Mouse (Mus musculus) granulocyte monocyte progenitor cell, adult 5-6 weeks (primary cell): ENCODE measurements around the gene Xiap. TPM values are rescaled to one million over a fixed set of nuclear protein-coding genes. Genes with fewer than 3 reads are reported as not detected.
A peak's percentile ranks its signal among the peaks of the same experiment; 100 is the strongest.

Source experiments
- ATAC-seq: replicated peaks from 2 replicates; pipeline ENCODE4 v1.8.0; 2016; ENCODE audit warnings: mild to moderate bottlenecking, moderate TSS enrichment, inconsistent platforms; ENCODE audit not compliant: poor library complexity, severe bottlenecking
- total RNA-seq, 2 experiments: library from RNA; stranded (forward) in 1 of 2; stranded (reverse) in 1 of 2; fragments of 200-712, 200-1000 nt in 1 of 2; fragments of >200 nt in 1 of 2; fragmentation: Nextera tagmentation in 1 of 2; gene quantifications; 2 replicates each; pipeline ENCODE4 v1.2.3; 2014 to 2017

The Xiap gene
- total RNA-seq, 2 experiments from 2014 or later, result 38.0 to 43.6 TPM

DNA sequence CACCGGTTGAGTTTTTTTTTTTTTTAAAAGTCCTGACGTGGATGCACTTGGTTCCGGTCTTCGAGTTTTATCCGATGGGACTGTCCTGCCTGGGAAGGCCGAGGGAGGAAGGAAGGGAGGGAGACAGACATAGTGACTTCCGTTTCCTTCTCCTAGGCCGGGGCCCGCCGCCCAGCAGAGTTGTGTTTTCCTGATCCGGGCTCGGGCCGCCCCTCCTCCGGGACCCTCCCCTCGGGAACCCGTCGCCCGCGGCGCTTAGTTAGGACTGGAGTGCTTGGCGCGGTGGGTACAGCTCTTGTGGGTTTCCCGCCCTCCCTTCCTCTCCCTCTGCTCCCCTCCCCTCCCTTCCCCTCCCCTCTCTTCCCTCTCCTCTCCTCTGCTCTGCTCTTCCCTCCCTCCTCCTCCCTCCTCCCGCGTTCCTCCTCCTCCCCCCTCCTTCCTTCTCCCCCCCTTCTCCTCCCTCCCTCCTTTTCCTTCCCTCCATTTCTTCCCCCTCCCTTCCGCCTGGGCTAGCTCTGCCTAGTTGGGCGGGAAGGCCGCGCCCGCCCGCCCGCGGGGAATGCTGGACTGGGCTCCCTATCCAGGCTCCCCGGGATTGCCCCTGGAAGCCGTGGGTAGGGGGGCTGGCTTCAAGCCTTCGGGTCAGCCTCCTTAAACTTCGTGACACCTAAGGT, 8.9 kb downstream of the Xiap start:
- peak; percentile 66 for ATAC-seq

DNA sequence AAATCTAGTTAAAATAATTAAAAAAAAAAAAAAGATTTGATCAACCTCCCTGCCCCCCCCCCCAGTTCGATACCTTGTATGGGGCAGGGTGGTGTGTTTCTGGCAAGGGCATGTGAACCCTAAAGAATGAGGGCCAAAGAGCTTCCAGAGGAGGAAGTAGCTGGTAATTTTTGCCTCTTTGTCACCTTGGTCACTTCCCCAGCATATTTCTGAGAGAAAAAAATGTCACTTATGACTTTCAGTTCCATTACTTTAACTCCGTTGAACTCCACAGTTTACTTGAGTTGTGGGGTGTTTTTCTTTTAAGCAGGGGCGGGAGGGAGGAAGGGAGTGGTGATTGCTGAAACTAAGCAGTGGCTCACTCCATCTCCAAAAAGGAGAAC, 9.4 kb downstream of the Xiap start:
- peak; percentile 60 for ATAC-seq

DNA sequence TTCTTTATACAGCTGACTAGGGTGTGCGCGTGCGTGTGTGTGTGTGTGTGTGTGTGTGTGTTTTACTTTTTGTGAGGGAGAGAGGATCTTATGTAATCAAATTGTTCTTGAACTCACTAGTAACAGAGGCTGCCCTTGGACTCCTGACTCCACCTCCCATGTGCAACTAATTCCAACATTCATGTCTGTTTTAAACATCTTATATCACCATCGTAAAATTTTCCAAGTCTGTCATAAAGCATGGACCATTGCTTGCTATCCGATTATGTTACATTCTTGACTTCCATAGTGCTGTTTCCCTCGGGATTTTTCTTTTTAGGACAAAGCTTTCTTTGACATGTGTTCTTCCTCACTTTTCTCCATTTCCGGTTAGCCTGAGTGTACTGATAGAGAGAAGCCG, 28.3 kb downstream of the Xiap start:
- ATAC-seq, result no peak

DNA sequence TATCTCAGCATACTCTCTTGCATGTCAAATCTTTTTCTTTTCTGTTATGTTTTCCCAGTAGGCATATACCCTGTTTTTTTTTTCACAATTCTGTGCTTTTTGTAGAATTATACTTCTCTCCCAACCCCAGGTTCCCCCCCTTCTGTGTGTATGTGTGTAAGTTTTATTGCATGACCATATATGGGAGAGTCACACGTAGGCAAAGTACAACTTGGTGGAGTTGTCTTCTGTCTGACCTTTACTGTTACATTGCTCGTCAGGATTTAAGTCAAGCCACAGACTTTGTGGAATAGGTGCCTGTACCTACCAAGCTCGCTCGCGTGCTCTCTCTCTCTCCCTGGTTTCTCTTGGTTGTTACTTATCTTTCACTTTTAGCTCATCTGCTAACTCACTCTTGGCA, 28.7 kb downstream of the Xiap start:
- ATAC-seq, result no peak

- no peak for ATAC-seq
Measured at GRCm38 (mm10) chrX:42107137-42107536, 47.7 kb downstream of the Xiap start.

DNA sequence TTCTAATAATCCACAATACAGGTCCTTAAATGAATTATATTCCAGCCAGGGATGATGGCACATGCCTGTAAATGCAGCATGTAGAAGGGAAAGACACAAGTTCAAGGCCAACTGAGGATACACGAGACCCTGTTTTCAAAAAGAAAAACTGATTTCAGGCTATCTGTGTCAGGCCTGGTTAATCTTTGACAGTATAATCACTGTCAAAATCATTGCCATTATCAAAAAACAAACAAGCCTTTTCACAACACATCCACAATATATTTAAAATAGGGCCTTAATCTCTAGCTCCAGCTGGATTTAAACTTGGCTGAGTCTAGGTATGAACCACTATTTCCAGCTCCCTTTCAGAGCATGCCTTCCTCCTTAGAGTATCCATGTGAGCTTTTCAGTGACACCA, 51.1 kb downstream of the Xiap start:
- no peak for ATAC-seq

DNA sequence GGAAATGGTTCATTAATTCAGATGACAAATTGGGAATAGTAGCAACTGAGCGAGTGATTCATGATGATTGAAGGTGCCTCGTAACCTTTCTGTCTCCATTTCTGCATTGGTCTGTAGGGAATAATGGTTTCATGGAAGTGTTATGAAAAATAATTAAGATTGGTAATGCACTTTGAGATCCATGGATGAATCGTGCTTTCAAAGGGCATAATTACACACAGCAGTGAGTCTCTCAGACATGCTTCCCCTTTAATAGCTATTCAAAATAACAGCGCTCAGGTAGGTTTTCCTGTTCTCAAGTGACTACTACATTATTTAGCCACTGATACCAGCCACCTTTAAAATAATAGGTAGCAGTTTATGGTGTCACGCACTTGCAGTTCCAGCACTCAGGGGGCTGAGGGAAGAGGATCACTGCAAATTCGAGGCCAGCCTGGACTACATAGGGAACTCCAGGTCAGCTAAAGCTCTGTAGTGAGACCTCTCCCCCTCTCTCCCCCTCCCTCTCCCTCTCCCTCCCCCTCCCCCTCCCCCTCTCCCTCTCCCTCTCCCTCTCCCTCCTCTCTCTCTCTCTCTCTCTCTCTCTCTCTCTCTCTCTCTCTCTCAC, 60.1 kb downstream of the Xiap start:
- ATAC-seq, result no peak

DNA sequence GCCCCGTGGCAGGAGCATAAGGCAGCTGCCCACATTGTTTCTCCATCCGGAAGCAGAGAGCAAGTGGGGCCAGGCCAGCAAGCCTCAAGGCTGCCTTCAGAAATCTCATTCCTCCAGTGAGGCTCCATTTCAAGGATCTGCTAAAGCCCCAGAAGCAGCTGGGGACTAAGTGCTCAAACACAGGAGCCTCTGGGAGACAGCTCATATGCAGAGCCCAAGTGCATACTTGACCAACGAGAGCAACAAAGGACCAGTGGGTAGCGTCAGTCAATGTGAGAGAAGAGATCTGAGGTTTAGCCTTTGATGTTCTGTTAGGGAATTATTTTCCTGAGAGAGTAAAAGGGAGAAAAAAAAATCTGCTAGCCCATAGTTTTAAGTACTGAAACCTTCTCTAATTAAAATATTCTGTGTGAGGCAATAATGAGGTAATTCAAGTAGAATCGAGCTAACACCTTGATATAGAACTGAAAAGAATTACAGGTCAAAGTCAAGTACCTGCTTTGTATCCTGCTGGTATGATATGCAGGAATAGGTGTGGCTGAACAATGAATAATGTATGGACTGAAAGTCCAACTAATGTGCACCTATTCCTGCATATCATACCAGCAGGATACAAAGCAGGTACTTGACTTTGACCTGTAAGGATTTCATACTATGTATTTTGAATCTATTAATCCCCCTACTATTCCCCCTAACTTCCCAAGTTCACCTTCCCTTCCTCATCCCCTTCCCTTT, 65.7 kb downstream of the Xiap start:
- ATAC-seq, result no peak

DNA sequence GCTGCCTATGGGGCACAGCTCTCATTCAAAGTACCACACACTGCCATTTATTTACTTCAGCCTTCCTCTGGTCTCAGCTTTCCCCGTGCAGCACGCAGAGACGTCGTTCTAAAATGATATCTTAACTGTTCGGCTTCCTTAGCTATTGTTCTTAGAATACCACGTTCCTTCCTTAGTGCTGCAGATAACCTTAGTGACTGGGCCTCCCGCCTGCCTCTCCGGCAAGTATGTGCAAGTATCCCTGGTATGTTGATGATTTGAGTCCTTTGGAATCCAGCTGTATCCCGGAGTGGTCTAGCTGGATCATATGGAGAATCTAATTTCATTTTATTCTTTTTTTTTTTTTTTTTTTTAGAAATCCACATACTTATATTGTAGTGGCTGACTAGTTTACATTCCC, 80.4 kb downstream of the Xiap start:
- ATAC-seq, result no peak

DNA sequence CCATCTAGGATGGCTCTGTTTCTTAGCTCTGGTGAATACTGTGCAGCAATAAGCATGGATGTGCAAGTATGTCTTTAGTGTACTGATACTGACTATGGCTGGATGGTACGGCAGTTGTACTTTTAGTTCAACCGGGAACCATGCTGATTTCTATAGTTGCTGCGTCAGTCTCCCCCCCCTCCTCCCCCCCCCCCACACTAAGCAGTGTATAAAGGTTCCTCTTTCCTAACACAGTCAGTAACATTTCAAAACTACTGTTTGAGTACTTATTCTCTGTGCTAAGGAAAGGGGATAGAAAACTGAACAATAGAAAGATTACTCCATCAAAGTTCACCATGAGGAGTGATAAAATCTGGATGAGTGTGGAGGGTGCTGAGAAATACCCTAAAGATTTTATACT, 83.1 kb downstream of the Xiap start:
- peak; percentile 91 for ATAC-seq

DNA sequence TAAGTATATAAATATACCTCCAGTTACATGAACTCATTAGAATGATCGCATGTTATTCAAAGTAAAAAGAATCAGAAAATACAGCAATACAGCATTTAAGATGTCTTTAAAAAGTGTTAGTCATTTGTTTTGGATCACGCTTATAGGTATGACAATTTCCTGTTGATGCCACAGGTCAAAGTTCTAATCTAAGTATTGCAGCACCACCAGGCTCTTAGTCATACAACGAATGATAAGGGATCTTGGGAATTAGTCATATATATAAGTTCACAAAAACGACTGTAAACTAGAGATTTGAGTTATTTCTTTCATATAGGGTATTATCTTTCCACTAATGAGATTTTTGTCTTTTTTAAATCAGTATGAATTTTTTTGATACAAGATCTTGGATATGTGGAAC, 84.5 kb downstream of the Xiap start:
- ATAC-seq, result no peak

GRCm38 (mm10) chrX:42148016-42148451, 88.6 kb downstream of the Xiap start:
- ATAC-seq, result peak; percentile 16

GRCm38 (mm10) chrX:42148788-42149556, 89.5 kb downstream of the Xiap start, which contains the start of gene Stag2:
TSS of gene Stag2 (plus strand) at chrX:42149317.
- peak; percentile 54 for ATAC-seq

DNA sequence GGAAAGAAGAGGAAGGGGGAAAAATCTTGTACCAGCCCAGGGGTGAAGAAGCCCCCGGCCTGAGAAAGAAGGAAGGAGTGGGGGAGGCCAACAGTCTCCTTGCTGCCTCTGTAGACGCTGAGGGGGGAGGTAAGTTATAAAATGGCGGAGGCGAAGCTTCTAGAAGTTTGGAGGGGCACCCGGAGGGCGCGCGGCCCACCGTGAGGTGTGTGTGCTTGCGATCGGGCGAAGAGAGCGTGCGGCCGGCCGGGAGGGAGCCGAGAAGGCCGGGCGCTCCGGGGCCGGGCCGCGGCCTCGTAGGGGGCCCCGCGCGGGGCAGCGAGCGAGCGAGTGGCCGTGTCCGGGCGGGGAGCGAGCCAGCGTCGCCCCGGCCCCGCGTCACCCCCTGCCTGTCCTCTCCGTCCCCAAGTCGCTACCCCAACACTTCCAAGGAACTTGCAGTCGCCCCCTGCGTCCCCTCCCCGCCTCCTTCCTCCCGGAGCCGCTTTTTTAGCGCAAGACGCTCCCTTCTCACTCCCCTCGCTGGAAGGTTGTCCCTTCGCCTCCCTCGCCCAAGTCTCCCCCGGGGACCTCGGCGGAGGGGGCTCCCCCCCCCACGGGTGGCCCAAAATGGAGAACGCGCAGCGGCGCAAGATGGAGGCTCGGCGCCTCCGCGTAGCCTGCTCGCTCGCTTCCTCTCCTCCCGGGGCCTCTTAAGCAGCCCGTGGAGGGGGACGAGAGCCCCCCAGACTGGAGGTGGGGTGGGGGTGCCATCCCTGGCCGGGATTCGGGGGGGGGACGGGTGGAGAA, 90.3 kb downstream of the Xiap start:
- peak; percentile 3 for ATAC-seq

- ATAC-seq, result peak; percentile 48
Measured at GRCm38 (mm10) chrX:42150346-42151023, 91.0 kb downstream of the Xiap start.

GRCm38 (mm10) chrX:42151024-42151754, 91.7 kb downstream of the Xiap start:
- ATAC-seq, result no peak

DNA sequence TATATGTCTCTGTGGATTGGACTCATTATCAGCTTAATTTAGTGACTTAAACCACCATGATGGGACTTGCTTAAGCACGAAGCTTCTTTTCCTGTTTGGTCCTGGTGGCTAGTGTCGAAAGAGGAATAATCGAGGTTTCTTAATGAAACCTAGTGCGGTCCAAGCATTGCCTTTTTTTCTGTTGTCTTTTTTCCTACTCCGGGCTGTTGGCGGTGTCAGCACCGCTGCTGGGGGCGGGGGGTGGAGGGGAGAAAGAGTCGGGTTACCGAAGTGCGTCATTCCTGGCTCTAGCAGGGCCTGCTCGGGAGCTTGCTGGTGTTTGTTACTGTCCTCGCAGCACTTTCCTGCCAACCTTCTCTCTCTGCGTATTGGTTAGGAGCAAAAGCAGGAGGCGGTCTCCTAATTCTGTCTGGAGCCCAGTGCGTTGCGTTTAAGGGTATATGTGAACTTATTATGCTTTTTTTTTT, 92.5 kb downstream of the Xiap start:
- ATAC-seq, result peak; percentile 58

GRCm38 (mm10) chrX:42153056-42153455, 93.6 kb downstream of the Xiap start:
- no peak for ATAC-seq
